Mouse (Mus musculus) thymus, adult 2 months (tissue): ENCODE measurements around the gene Syn2.

ENCODE experiments used
- CTCF ChIP-seq: fragments of 200-500 bp; IDR thresholded peaks from 2 replicates; pipeline ENCODE4 v1.5.1; 2012; ENCODE audit warnings: mild to moderate bottlenecking, control low read depth, low read length, moderate library complexity, borderline replicate concordance; ENCODE audit not compliant: control insufficient read depth, poor library complexity, insufficient read depth; ENCODE audit errors: extremely low read depth
- POLR2A ChIP-seq: fragments of 200-500 bp; IDR thresholded peaks from 2 replicates; pipeline ENCODE4 v1.6.1; 2012; ENCODE audit warnings: mild to moderate bottlenecking, low read length, control low read depth, moderate library complexity; ENCODE audit not compliant: control insufficient read depth, poor library complexity, insufficient read depth; ENCODE audit errors: extremely low read depth

GRCm38 (mm10) chr6:115288223-115288622 lies 153.5 kb downstream of the Syn2 start:
- TF ChIP-seq CTCF (no peak), POLR2A (no peak)
